Mouse (Mus musculus): Measurements from ENCODE around the gene Efnb2. TPM values are rescaled to one million over a fixed set of nuclear protein-coding genes. Genes with fewer than 3 reads are reported as not detected.

Efnb2 gene
- total RNA-seq, 1 experiment = 30.6 TPM

DNA sequence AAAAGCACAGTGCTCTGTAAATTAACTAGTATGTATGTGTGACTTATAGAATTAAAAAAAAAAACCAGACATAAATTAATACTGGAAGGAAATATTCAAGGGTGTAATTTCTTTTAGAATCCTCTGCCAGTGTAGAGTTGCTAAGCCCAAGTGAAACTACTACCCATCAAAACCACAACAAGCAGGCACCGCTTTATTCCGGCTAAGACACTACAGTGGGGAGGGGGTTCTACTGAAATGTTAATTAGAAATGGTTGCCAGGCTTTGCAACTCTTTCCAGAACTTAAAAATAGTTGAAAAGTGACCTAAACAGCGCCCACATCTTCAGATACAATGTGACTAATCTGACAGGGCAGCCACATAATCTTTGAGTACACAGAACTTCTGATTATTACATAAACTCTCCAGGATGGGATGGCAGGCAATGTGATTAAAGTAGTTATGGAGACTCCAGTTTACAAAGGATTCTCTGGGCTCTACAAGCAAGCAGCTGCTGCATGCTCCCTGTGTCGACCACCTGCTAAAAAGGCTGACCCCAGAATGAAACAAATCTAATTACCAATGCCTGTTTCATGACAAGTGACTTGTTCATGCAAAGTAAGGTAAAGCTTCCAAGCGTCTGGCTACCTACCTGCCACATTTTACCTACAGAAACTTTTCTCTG is 3.2 kb downstream of the Efnb2 start:
- Histone ChIP-seq H3K4me1 (ENCODE audit: control insufficient read depth in 2 of 2, insufficient read depth in 2 of 2, low read length in 2 of 2, poor library complexity in 1 of 2) (peaks cover 6 to 12% of the 10 kb centered on the region in 2 experiments; a peak in 3 of 4 replicates), H3K9ac (ENCODE audit: insufficient read depth, low read depth, low read length, poor library complexity, severe bottlenecking) (no peak overlapping the region), H3K4me3 (ENCODE audit: insufficient read depth in 1 of 2, low read depth in 1 of 2, low read length in 2 of 2, poor library complexity in 1 of 2, severe bottlenecking in 1 of 2) (no peak overlapping the region), H3K9me3 (ENCODE audit: control insufficient read depth, insufficient read depth, low read depth, low read length) (no peaks in the 10 kb centered on the region), H3K36me3 (ENCODE audit: control insufficient read depth, insufficient read depth, low read length, poor library complexity, severe bottlenecking) (peaks cover 2% of the 10 kb centered on the region; the same call in 1 of the 2 replicates), H3K27ac (ENCODE audit: insufficient read depth, low read depth, low read length, poor library complexity, severe bottlenecking) (no peak overlapping the region)
- in situ Hi-C loops (cut with MboI; ENCODE audit: low sequenced_read_pairs in 2 of 2, unreplicated experiment in 2 of 2) = loop anchor here (25.0 kb wide), 2 partner anchors 329 to 421 kb away; no protein-coding TSS in a partner anchor
- TF ChIP-seq MAFK (IDR thresholded peaks at IDR 0.05; ENCODE audit: insufficient read depth, low read depth, low read length) (no peak), CHD2 (IDR thresholded peaks at IDR 0.05; ENCODE audit: low read depth, low read length) (no peak), ZC3H11A (IDR thresholded peaks at IDR 0.05; ENCODE audit: borderline replicate concordance, low read depth, low read length) (no peak), ZNF384 (IDR thresholded peaks at IDR 0.05; ENCODE audit: low read depth, low read length) (no peak), HCFC1 (IDR thresholded peaks at IDR 0.05; ENCODE audit: borderline replicate concordance, insufficient read depth, low read length) (no peak)
- DNase-seq (ENCODE audit: low read depth, low spot score) = no peak

DNA sequence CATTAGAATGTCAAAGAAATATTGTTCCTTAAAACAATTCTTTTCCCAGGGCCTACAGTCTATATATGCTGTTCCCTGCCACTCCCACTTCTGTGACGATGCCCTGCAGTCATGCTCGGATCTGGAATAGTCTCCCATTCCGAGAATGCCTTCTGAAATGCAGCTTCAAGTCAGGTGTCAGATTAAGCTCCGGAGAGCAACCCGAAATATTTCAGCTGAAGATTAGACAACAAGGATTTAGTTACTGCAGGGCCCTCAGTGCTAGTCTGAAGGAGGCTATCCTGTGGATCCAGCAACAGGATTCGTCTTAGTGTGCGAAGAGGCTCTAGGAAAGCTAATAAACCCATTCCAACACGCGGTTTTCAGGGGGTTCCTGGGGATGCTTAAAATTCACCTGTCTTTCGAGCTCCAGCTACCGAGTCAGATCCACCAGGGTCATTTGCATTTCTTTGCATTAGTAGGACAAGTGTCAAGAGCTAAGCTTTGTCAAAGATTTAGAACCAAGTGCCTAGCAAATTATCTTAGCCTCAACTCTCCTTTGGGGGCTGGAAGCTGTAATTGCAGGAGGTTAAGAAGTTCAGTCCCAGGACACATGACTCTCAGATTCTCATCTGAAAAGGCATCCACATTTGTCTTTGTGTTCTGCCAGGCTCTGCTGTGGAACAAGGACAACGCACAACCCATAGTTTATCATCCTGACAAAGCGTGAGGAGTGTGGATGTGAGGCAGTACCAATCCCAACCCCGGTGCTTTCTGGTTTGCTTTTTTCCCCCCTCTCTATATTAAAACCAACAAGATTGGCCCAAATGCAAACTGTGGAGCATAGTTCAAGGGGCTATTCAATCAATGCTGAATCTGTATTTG is 4.2 kb downstream of the Efnb2 start:
- in situ Hi-C loops (cut with MboI; ENCODE audit: low sequenced_read_pairs in 2 of 2, unreplicated experiment in 2 of 2) = loop anchor here (25.0 kb wide), 2 partner anchors 330 to 420 kb away; no protein-coding TSS in a partner anchor
- Histone ChIP-seq H3K27ac (ENCODE audit: insufficient read depth, low read depth, low read length, poor library complexity, severe bottlenecking) (no peak overlapping the region), H3K4me3 (ENCODE audit: insufficient read depth in 1 of 2, low read depth in 1 of 2, low read length in 2 of 2, poor library complexity in 1 of 2, severe bottlenecking in 1 of 2) (0 out of 4 replicates have a peak overlapping the region, but pooled peaks of 1 of the 2 experiments have one; percentile 15), H3K9ac (ENCODE audit: insufficient read depth, low read depth, low read length, poor library complexity, severe bottlenecking) (no peak overlapping the region), H3K36me3 (ENCODE audit: control insufficient read depth, insufficient read depth, low read length, poor library complexity, severe bottlenecking) (peaks cover 2% of the 10 kb centered on the region; the same call in 1 of the 2 replicates), H3K9me3 (ENCODE audit: control insufficient read depth, insufficient read depth, low read depth, low read length) (no peaks in the 10 kb centered on the region), H3K4me1 (ENCODE audit: control insufficient read depth in 2 of 2, insufficient read depth in 2 of 2, low read length in 2 of 2, poor library complexity in 1 of 2) (peaks cover 6 to 17% of the 10 kb centered on the region in 2 experiments; a peak in 3 of 4 replicates)
- no peak for DNase-seq (ENCODE audit: low read depth, low spot score)
- TF ChIP-seq CHD2 (IDR thresholded peaks at IDR 0.05; ENCODE audit: low read depth, low read length) = no peak

DNA sequence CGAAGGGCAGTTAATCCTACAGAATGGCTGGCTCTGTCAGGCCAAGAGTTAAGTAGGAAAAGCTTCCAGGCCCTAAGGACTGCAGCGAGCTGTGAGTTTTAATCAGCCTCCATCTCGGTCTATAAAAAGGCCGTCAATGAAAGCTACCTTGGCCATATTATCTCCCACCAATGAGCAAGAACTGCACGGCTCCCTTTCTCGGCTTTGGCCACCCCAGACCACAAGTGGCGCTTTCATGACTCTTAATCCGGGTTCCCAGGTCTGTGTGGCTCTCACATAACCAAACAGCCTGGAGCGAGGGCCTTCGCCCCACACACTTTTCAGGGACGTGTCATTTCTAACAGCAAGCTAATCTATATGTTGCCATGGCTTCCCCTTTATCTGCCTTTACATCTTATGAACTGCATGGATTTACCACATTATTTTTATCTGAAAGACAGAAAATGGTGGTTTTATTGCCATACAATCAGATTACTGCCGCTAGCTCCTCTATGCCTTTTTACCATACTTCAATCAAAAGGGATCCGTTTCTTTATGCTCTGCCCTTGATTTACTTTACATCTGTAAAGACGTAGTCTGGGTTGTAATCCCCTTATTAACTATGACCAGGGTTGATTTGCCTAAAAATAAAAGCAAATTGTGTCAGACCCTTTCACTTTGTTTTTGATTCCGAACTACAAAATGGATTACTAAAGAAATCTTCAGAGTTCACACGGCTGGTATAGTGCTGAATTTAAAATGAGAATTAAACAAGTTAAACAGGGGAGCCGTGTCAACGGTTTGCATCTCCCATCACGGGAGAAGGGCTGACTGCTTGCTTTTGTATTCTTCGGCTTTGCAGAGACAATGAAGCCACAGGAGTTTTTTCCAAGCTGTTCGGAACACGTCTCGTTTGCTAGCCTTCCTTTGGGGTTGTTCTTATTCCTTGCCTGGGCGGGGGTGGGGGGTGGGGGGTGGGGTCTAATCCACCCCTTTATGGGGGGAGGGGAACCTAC is 5.4 kb downstream of the Efnb2 start:
- Histone ChIP-seq H3K27ac (ENCODE audit: insufficient read depth, low read depth, low read length, poor library complexity, severe bottlenecking) (no peak overlapping the region), H3K4me1 (ENCODE audit: control insufficient read depth in 2 of 2, insufficient read depth in 2 of 2, low read length in 2 of 2, poor library complexity in 1 of 2) (peaks cover 6 to 17% of the 10 kb centered on the region in 2 experiments; a peak in 3 of 4 replicates), H3K9me3 (ENCODE audit: control insufficient read depth, insufficient read depth, low read depth, low read length) (no peaks in the 10 kb centered on the region), H3K36me3 (ENCODE audit: control insufficient read depth, insufficient read depth, low read length, poor library complexity, severe bottlenecking) (peaks cover 2% of the 10 kb centered on the region; the same call in 1 of the 2 replicates), H3K4me3 (ENCODE audit: insufficient read depth in 1 of 2, low read depth in 1 of 2, low read length in 2 of 2, poor library complexity in 1 of 2, severe bottlenecking in 1 of 2) (no peak overlapping the region), H3K9ac (ENCODE audit: insufficient read depth, low read depth, low read length, poor library complexity, severe bottlenecking) (no peak overlapping the region)
- TF ChIP-seq ZNF384 (IDR thresholded peaks at IDR 0.05; ENCODE audit: low read depth, low read length) (no peak), ZC3H11A (IDR thresholded peaks at IDR 0.05; ENCODE audit: borderline replicate concordance, low read depth, low read length) (no peak), MAFK (IDR thresholded peaks at IDR 0.05; ENCODE audit: insufficient read depth, low read depth, low read length) (no peak), HCFC1 (IDR thresholded peaks at IDR 0.05; ENCODE audit: borderline replicate concordance, insufficient read depth, low read length) (no peak), CHD2 (IDR thresholded peaks at IDR 0.05; ENCODE audit: low read depth, low read length) (no peak)
- no peak for DNase-seq (ENCODE audit: low read depth, low spot score)
- in situ Hi-C loops (cut with MboI; ENCODE audit: low sequenced_read_pairs in 2 of 2, unreplicated experiment in 2 of 2) = loop anchor here (25.0 kb wide), 2 partner anchors 332 to 418 kb away; no protein-coding TSS in a partner anchor

DNA sequence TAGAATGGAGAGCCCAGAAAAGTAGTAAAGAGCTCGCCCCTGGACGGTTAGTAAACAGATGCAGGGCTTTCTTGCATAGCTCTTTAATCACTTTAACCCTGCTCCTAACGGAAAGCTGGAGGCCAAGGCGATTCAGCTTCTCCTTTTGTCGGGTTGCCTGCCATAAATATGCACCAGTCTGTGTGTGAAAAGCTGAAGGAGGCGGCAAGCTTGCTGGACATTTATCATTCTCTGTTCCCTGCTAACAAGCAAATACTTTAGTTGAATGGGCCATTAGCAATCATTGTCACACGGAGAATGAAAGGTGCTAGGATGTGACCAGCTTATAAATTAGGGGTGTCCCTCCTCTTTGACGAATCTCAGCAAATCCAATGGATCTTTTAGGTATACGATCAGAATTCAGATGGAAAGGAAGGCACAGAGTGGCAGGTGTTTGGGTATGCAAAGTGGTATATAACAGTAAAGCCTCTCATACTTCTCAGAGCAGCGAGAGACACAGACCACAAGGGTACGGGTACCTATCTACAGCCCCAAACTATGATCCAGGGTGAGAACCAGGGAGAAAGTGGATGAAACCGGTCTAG is 7.0 kb downstream of the Efnb2 start:
- TF ChIP-seq MAFK (IDR thresholded peaks at IDR 0.05; ENCODE audit: insufficient read depth, low read depth, low read length) = no peak
- no peak for TF ChIP-seq CHD2 (IDR thresholded peaks at IDR 0.05; ENCODE audit: low read depth, low read length)
- no peak for TF ChIP-seq ZNF384 (IDR thresholded peaks at IDR 0.05; ENCODE audit: low read depth, low read length)
- TF ChIP-seq ZC3H11A (IDR thresholded peaks at IDR 0.05; ENCODE audit: borderline replicate concordance, low read depth, low read length) = no peak
- TF ChIP-seq HCFC1 (IDR thresholded peaks at IDR 0.05; ENCODE audit: borderline replicate concordance, insufficient read depth, low read length) = no peak
- Histone ChIP-seq H3K36me3 (ENCODE audit: control insufficient read depth, insufficient read depth, low read length, poor library complexity, severe bottlenecking) (peaks cover 2% of the 10 kb centered on the region; the same call in 1 of the 2 replicates), H3K9ac (ENCODE audit: insufficient read depth, low read depth, low read length, poor library complexity, severe bottlenecking) (no peak overlapping the region), H3K27ac (ENCODE audit: insufficient read depth, low read depth, low read length, poor library complexity, severe bottlenecking) (no peak overlapping the region), H3K4me3 (ENCODE audit: insufficient read depth in 1 of 2, low read depth in 1 of 2, low read length in 2 of 2, poor library complexity in 1 of 2, severe bottlenecking in 1 of 2) (no peak overlapping the region), H3K4me1 (ENCODE audit: control insufficient read depth in 2 of 2, insufficient read depth in 2 of 2, low read length in 2 of 2, poor library complexity in 1 of 2) (peaks cover 13 to 22% of the 10 kb centered on the region in 2 experiments), H3K9me3 (ENCODE audit: control insufficient read depth, insufficient read depth, low read depth, low read length) (no peaks in the 10 kb centered on the region)
- in situ Hi-C loops (cut with MboI; ENCODE audit: low sequenced_read_pairs in 2 of 2, unreplicated experiment in 2 of 2) = loop anchor here (25.0 kb wide), 2 partner anchors 333 to 417 kb away; no protein-coding TSS in a partner anchor
- DNase-seq (ENCODE audit: low read depth, low spot score) = no peak
